Mouse (Mus musculus) thymus, postnatal 0 days (tissue): Measurements from ENCODE around the gene Tfr2. TPM values are rescaled to one million over a fixed set of nuclear protein-coding genes. Genes with fewer than 3 reads are reported as not detected.

ENCODE experiments used
- DNase-seq: peaks from one replicate; pipeline ENCODE4 v3.0.0-alpha.2; 2015; ENCODE audit warnings: low spot score
- polyA plus RNA-seq: library from polyadenylated mRNA; unstranded; fragments of >200 nt; fragmentation: Nextera tagmentation; extraction: Ambion mirVana; gene quantifications from 2 replicates; pipeline ENCODE4 v1.2.1, GENCODE M21; 2015

Tfr2 gene
- polyA plus RNA-seq, 1 experiment from 2014 or later, result 0.98 TPM

DNA sequence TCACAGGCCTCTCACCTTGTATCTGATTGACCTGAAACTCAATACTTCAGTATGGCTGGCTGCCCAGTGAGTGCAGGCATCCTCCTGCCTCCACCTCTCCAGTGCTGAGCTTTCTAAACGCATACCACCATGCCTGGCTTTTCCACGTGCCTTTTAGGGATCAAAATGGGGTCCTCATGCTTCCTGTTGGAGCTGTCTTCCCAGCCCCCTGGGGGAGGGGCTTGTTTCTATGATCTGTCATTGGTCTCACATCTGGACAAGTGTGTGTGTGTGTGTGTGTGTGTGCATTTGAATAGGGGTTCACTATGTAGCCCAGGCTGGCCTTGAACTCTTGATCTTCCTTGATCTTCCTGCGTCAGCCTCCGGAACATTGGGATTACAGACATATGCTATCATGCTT, 32.2 kb upstream of the Tfr2 start:
- no peak for DNase-seq

DNA sequence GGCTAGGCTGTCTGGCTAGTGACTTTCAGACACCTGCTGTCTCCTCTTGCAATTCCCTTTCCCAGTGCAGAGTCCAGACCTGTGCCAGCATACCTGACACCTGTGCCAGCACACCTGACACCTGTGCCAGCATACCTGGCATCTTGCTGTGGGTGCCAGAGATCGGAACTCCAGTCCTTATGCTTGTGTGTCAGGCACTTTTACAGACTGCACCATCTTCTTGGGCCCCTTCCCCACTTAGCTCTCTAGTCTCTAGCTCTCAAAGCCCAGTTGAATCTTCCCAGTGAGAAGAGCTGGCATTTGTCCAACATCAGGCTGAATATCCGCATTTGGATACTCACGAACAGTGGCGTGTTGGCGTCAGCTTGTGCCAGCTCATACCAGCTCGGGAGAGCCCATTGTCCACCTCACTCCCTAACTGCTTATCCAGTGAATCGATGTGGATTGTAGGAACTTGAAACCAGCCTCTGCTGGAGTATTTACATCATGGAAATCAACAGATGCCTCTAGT, 30.3 kb upstream of the Tfr2 start:
- DNase-seq, result no peak

DNA sequence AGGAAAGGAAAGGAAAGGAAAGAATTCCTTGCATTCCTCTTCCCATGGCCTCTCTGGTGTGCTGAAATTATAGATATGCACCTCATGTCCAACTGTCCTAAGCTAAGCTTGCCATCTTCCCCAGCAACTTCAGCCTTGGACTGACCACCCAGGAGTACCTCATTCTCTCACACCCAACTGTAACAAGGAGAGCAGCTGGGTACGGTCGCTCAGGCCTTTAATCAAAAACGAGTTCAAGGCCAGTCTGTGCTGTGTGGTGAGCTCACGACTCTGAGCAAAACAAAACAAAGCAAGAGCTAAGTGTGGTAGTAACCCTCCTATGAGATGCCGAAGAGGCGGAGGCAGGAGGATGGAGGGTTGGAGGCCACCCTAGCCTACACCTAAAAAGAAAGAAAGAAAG, 28.6 kb upstream of the Tfr2 start:
- DNase-seq, result no peak

DNA sequence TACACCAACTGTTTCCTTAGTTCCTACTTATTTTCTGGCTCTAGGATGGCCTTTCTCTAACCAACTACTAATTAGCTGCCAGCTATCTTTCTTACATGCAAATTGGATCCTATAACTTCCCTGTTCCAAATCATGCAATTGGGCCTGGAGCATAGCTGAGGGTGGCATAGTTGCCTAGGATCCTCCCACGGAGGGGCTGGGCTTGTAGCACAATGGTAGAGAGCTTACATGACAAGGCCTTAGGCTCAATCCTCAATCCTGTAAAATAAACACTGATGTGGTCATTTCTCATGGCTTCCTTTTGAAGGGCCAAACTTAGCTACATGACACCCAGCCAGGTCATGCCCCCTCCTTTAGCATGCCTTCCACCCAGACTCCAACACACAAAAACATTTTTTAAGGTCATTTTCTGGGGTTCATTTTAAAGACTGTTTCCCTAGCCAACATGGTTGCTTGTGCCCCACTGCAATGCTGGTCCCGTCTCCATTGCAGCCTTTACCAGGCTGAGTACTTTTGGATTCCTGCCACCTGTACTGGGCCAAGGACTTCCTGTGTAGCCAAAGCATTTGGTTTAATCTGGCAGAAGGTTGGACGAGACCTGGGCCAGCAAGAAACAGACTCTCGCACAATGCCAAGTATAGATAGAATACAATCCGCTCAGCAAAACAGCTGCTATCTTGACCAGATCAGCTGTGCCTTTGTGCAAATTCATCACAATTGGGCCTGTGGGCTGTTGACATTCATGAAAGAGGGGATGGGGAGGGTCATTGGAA, 27.7 kb upstream of the Tfr2 start:
- no peak for DNase-seq

DNA sequence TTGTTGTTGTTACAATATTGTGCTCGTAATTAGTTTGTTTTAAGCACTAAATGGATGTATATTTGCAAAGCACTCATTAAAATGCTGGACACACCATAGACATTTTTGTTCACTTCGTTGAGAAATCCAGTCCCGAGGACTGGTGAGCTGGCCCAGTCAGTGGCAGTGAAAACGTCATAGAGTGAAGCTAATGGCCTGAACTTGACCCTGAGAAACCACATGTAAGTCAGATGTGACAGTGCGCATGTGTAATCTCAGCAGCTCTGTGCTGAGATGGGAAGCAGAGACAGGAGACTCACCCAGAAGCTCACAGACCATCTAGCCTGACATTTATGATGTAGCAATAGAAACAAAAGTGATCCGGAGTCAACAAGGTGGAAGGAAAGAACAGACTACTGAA, 24.7 kb upstream of the Tfr2 start:
- no peak for DNase-seq

DNA sequence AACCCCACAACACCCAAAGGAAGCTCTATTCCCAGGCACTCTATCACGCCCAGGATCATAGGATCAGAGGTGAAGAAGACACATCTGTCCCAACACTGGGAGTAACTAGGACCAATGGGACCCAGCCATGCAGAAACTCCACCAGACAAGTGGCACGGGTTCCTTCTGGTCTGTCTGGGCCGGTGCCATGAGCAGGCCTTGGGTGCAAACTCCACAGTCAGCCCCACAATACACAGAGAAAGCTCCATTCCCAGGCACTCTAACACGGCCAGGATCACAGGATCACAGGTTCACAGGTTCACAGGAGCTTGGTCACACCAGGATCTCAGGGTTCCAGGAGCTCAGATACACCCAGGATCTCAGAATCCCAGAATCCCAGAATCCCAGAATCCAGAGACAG, 24.0 kb upstream of the Tfr2 start:
- no peak for DNase-seq

DNA sequence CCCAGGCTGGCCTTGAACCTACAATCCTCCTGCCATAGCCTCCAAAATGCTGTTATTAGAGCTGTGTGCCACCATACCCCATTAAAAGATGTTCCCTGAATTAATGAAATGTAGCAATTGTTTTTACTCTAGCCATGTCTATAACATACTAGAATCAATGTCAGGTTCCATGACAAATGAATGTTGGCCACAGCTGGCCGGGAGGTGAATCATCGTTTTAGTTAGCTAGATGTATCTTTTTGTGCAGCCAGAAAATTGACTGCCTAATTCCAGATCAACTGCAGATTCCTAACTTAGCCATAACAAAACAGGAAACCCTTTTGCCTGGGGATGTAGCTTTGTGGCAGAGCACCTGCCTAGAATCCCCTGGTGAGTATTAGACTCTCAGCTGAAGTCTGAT, 19.8 kb upstream of the Tfr2 start:
- no peak for DNase-seq

DNA sequence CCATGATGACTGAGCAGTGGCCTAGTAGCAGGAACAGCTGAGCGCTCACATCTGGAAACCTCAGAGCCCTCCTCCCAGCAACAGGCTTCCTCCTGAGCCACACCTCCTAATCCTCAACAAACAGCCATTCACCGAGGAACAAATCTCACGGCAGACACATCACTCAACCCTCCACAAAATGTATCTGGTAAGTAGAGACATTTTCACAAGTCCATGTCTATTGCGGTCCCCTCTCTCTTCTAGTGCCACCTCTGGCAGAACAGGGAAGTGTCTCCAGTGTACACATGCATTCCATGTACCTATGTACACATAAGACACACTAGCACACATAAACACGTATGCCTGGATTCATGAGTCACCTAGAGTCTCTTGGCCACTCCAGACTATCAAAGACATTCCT, 18.5 kb upstream of the Tfr2 start:
- peak; percentile 39 for DNase-seq

DNA sequence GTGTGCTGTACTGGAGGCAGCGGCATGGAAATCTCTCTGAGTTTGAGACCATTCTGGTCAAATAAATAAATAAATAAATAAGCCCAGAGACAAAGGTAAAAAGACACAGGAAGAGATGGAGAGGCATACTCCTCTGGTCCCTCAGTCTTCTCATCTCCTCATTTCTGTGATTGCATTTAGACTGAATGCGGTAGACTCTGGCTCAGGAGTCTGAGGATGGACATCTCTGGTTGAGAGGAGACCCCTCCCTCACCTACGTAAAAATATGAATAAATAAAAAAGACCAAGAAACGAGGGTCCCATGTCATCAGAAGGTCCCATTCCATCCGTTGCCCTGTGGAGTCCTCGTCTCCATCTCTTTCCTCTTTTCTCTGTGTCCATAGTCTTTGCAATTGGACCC, 16.6 kb upstream of the Tfr2 start:
- no peak for DNase-seq

DNA sequence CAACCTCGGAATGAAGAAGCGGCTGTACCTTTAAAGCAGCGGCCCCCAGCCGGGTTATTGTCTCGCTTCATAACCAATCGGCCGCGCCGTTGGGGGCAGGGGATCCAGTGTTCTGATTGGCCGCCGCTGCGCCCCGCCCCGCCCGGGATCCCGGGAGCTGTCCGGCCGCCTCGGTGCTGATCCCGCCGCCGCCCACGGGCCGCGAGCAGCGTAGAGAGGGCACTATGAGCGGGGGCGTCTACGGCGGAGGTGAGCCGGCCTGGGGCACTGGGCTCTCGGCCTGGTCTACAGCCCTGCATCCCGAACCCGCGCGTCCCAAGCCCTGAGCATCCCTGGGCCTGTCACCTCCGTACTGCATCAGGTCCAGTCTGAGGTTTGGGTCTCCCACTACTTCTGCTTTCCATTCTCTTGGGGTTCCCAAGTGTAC, 16.2 kb upstream of the Tfr2 start, which contains the start of gene Actl6b:
Gene Actl6b (plus strand): TSS at position 107 of the 427 bp plus-strand sequence.
- DNase-seq, result peak; percentile 63

DNA sequence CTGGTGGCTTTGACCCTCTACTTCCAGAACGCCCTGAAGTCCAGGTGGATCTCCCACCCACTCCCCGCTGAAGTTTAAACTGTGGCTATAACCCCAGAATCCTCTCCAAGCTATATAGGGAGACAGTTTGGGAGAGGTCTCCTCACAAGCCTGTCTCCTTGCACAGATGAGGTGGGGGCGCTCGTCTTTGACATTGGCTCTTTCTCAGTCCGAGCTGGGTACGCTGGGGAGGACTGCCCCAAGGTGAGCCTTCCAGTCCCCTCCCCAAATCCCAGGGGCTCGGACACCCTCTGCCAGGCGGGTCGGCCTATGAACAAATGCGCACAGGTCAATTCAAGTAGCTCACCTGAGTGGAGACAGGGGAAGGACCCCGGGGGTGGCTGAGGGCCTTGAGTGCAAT, 15.7 kb upstream of the Tfr2 start:
- DNase-seq, result no peak

DNA sequence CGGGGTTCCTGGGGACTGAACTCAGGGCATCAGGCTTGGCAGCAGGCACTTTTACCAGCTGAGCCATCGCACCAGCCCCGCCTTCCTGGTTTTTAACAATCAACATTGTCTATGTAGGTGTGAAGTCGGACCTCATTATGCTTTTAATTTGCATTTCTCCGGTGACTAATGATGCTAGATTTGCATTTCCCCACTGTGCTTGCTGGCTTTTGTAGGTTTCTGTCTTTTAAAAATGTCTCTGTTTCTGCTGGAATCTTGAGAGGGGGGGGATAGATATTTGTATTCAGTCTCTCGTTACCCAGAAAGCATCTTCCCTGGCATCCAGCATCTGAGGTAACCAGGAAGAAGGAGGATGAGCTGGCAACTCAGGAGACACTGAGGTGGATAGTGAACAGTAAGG, 8.1 kb upstream of the Tfr2 start:
- DNase-seq, result no peak

DNA sequence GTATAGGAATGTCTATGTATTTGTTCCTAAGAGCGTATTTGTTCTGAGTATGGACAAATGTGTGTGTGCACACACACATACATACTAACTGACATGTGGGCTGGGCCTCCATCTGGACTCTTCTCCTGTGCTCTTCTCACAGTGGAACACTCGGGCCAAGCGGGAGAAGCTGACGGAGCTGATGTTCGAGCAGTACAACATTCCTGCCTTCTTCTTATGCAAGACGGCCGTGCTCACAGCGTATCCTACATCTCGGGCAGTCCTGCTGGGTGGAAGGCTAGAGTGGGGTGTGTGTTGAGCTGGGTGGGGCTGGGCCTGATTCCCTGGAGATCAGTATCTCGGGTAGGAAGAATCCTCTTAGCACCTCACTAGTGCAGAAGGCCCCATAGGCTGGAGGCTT, 6.7 kb upstream of the Tfr2 start:
- DNase-seq, result no peak

DNA sequence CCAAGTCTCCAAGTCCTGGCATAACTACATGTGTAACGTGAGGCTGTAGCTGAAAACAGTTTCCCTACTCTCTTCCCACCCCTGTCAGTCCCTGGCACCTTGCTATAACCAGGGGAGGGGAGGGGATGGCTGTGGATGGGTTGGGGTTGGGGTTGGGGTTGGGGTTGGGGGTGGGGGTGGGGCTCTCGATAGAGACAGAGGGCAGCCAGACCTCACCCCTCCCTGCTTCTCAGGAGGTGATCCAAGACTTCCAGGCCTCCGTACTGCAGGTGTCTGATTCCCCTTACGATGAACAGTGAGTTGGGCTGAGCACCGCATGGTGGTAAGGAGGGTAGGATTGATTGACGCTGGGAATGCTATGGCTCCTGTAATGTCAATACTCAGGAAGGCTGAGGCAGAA, 3.9 kb upstream of the Tfr2 start:
- no peak for DNase-seq

DNA sequence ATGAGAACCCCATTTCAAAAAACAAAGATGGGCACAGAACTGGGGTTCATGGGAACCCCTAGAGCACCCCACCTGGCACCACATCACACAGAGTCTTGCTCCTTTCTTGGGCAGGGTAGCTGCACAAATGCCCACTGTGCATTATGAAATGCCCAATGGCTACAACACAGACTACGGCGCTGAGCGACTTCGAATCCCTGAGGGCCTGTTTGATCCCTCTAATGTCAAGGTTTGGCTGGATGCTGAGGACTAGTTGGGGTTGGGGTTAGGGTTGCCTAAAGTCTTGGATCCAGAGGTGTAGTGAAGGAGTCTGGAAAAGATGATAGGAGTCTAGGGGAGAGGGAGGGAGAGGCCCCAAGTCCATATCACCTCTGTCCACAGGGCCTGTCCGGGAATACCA, 3.2 kb upstream of the Tfr2 start:
- no peak for DNase-seq

DNA sequence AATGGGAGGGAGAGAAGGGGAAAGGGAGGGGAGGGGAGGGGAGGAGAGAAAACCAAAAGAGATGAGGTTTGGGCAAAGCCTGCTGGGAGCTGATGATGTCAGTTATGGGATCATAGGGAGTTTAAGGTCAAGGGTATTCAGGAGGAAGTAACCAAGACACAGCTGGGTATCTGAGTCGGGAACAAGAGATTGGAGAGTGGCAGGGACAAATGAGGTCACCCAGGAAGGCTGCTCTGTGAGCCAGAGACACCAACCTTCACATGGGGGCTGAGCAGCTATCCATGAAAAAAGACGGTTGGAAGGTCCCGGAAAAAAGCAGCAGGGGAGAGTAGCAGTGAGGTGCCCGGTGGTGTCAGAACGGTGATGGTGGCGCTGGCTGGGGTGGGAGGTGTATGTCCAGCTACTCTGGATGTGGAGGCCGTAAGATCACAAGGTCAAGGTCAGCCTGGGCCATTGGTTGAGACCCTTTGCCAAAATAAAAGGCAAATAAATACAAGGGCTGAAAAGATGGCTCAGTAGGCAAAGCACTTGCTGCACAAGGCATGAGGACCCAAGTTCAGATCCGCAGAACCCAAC, 1.3 kb upstream of the Tfr2 start:
- DNase-seq, result no peak

DNA sequence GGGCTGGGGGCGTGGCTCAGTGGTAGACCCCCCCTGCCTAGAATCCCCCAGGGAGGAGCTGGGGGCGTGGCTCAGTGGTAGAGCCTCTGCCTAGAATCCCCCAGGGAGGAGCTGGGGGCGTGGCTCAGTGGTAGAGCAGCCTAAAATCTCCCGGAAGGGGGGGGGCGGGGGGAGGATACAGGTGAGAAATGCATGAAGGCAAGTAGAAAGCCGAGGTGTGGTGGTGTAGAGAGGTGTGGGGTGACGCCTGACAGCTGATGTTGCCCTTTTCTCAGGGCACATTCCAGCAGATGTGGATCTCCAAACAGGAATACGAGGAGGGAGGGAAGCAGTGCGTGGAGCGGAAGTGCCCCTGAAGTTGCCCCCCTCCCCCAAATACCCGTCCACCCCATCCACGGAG, 609 bp upstream of the Tfr2 start:
- DNase-seq, result no peak

DNA sequence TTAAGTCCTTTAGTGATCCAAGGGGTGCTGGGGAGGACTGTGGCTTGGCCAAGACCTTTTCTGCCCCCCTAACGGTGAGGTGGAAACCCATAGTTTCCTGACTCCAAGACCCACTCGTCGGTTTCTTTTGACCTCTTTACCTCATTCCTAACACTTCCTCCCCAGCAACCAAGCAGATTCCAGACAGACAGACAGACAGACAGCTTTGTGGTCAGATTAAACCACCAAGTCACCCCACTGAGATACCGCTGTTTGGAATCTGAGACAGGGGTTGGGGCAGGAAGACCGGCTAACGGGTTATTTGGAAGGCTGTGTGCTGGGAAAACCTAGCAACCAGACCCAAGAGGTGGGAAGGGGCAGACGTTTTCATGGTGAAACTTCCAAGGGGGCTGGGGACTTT, 541 bp downstream of the Tfr2 start:
- peak; percentile 15 for DNase-seq

DNA sequence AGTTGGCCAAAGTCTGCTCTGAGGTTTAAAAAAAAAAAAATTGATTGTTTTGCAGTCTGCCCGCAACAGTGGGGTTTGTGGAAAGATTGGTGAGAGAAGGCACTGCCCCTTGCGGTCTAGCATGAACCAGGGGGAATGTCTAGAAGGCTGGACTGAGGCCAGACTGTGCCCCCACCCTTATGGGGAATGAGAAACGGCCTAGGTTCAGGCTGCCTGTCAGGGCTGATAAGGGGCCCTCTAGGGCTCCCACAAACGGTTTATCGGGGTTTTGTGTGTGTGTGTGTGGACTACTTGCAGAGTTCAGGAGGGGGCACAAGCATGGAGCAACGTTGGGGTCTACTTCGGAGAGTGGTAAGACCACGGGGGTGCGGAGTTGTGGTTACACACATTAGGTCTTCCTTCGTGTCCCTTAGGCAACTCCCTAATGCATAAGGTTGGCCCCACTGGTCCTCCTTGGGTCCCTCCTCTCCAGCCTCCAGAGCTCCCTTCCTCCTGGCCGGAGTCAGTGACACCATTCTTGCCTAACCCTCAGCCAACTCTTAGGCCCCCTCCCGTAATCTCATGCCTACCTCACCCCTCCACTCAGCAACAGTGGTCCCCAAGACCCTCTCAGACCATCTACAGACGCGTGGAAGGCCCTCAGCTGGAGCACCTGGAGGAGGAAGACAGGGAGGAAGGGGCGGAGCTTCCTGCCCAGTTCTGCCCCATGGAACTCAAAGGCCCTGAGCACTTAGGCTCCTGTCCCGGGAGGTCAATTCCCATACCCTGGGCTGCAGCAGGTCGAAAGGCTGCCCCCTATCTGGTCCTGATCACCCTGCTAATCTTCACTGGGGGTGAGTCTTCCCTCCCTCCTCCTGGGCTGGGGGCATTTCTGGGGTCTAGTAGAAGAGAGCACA, 1.3 kb downstream of the Tfr2 start:
- no peak for DNase-seq

DNA sequence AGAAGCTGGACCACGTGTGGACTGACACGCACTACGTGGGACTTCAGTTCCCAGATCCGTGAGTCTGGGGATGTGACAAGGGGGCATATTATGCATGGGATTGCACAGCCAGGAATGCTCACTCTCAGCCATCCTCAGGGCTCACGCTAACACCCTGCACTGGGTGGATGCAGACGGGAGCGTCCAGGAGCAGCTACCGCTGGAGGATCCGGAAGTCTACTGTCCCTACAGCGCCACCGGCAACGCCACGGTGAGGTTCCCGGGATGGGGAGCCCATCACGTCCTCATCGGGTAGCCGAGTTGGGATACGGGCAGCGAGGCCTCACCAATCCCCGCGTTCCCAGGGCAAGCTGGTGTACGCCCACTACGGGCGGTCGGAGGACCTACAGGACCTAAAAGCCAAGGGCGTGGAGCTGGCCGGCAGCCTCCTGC, 4.8 kb downstream of the Tfr2 start:
- no peak for DNase-seq

DNA sequence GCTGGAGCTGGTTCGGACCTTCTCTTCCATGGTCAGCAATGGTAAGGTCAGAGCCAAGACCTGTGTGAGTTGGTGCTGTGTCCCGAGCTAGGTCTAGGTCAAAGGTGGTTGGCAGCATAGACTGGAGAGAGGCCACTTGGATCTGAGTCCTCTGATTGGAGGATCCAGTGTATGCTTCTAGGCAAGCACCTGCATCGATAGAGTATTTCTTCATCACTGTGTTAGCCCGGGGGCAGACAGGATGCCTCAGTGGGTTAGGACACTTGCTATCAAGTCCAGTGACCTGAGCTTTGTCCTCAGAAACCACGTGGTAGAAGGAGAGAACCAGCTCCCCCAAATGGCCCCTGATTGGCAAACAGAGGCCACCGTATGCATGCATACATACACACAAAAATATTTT, 10.6 kb downstream of the Tfr2 start:
- no peak for DNase-seq

DNA sequence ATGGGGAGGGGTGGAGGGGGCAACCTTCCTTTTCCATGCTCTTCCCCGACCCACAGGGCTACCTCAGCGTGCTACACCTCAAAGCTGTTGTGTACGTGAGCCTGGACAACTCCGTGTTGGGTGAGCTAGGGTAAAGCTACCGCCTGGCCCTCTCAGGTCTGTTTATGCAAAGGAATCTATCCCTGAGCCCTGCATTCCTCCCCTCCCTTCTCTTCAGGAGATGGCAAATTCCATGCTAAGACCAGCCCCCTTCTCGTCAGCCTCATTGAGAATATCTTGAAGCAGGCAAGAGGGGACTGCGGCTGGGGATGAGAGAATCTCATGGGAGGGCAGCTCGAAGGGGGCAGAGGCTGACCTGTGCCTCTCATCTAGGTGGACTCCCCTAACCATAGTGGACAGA, 13.1 kb downstream of the Tfr2 start:
- no peak for DNase-seq
